Mouse (Mus musculus) ES-Bruce4 (cell line): ENCODE results near the gene Vmn1r55. TPM values are rescaled to one million over a fixed set of nuclear protein-coding genes. Genes with fewer than 3 reads are reported as not detected.

ENCODE experiments used
- polyA plus RNA-seq: library from polyadenylated mRNA; stranded (reverse); fragments of >200 nt; gene quantifications from 2 replicates; pipeline ENCODE4 v1.2.4, GENCODE M21; 2011; ENCODE audit warnings: low read depth; ENCODE audit not compliant: missing spikeins, insufficient read depth, insufficient read length

The Vmn1r55 gene
- polyA plus RNA-seq, 1 experiment: 0.06 TPM

Other genes starting within 250 kb of the Vmn1r55 start
- 1.1 TPM in 2 replicates for gene Gm36210, start 243.2 kb downstream of the Vmn1r55 start, polyA plus RNA-seq
- 5.0 and 5.4 TPM in 2 replicates for gene Zfp628, start 234.5 kb downstream of the Vmn1r55 start, polyA plus RNA-seq
- gene Nat14, start 227.6 kb downstream of the Vmn1r55 start, polyA plus RNA-seq: 2.2 and 3.3 TPM in 2 replicates
- 1.5 and 2.0 TPM in 2 replicates for gene Ssc5d, start 223.9 kb downstream of the Vmn1r55 start, polyA plus RNA-seq
- gene Sbk2, start 185.3 kb downstream of the Vmn1r55 start, polyA plus RNA-seq: 0.48 and 1.0 TPM in 2 replicates
- 0.25 and 0.55 TPM in 2 replicates for gene Sbk3, start 178.5 kb downstream of the Vmn1r55 start, polyA plus RNA-seq
- gene Zfp579, start 153.5 kb downstream of the Vmn1r55 start, polyA plus RNA-seq: 7.6 and 10.9 TPM in 2 replicates
- gene Zfp524, start 135.3 kb downstream of the Vmn1r55 start, polyA plus RNA-seq: 2.5 and 4.7 TPM in 2 replicates
- gene Fiz1, start 135.0 kb downstream of the Vmn1r55 start, polyA plus RNA-seq: 43.2 and 57.0 TPM in 2 replicates
- not detected in 2 replicates for gene Gm44973, start 134.2 kb downstream of the Vmn1r55 start, polyA plus RNA-seq
- 23.0 and 24.7 TPM in 2 replicates for gene Zfp865, start 129.3 kb downstream of the Vmn1r55 start, polyA plus RNA-seq
- 5.6 and 5.7 TPM in 2 replicates for gene Ccdc106, start 129.1 kb downstream of the Vmn1r55 start, polyA plus RNA-seq
- gene 4632433K11Rik, start 115.6 kb downstream of the Vmn1r55 start, polyA plus RNA-seq: 1.9 TPM in 1 of 2 replicates, not detected in the other
- 0.30 TPM in 1 of 2 replicates, not detected in the other for gene Zfp784, start 111.2 kb downstream of the Vmn1r55 start, polyA plus RNA-seq
- 14.0 and 16.0 TPM in 2 replicates for gene Zfp580, start 98.1 kb downstream of the Vmn1r55 start, polyA plus RNA-seq
- gene U2af2, start 87.5 kb downstream of the Vmn1r55 start, polyA plus RNA-seq: 236 and 262 TPM in 2 replicates
- gene Epn1, start 69.4 kb downstream of the Vmn1r55 start, polyA plus RNA-seq: 68.8 and 69.1 TPM in 2 replicates
- not detected in 2 replicates for gene Rfpl4, start 32.7 kb downstream of the Vmn1r55 start, polyA plus RNA-seq
- gene Rasl2-9, start 23.7 kb downstream of the Vmn1r55 start, polyA plus RNA-seq: 0.90 and 1.3 TPM in 2 replicates
- not detected in 2 replicates for gene Vmn1r56, start 47.1 kb upstream of the Vmn1r55 start, polyA plus RNA-seq
- gene Vmn1r57, start 68.8 kb upstream of the Vmn1r55 start, polyA plus RNA-seq: not detected in 2 replicates
- not detected in 2 replicates for gene Gm5065, start 200.9 kb upstream of the Vmn1r55 start, polyA plus RNA-seq
- gene Nlrp2, start 201.4 kb upstream of the Vmn1r55 start, polyA plus RNA-seq: not detected in 2 replicates